Mouse (Mus musculus) c-Kit-positive CD71-negative TER-119-negative erythroid progenitor cells, embryonic 14.5 days (primary cell): ENCODE results near the gene Fas.

ENCODE experiments used
- DNase-seq: peaks from one replicate; pipeline ENCODE4 v3.0.0-alpha.2; 2013; ENCODE audit warnings: low read depth

Fas gene

GRCm38 (mm10) chr19:34284383-34284782, 6.1 kb upstream of the Fas start:
- DNase-seq = no peak

- no peak for DNase-seq
These were observed 5.6 kb upstream of the Fas start for GRCm38 (mm10) chr19:34284826-34285225.

- DNase-seq = no peak
These were observed 3.2 kb upstream of the Fas start for GRCm38 (mm10) chr19:34287221-34287620.

GRCm38 (mm10) chr19:34287656-34288415, 2.6 kb upstream of the Fas start:
- no peak for DNase-seq

GRCm38 (mm10) chr19:34288696-34289095, 1.8 kb upstream of the Fas start:
- no peak for DNase-seq

GRCm38 (mm10) chr19:34290872-34291341, 441 bp downstream of the Fas start:
- no peak for DNase-seq

- no peak for DNase-seq
These were observed 913 bp downstream of the Fas start for GRCm38 (mm10) chr19:34291379-34291778.

GRCm38 (mm10) chr19:34291956-34292355, 1.5 kb downstream of the Fas start:
- no peak for DNase-seq

GRCm38 (mm10) chr19:34292701-34293100, 2.2 kb downstream of the Fas start:
- no peak for DNase-seq

- DNase-seq = no peak
These were observed 3.0 kb downstream of the Fas start for GRCm38 (mm10) chr19:34293376-34293947.

- no peak for DNase-seq
These were observed 5.0 kb downstream of the Fas start for GRCm38 (mm10) chr19:34295442-34295841.

GRCm38 (mm10) chr19:34298531-34298930, 8.1 kb downstream of the Fas start:
- DNase-seq = no peak

- DNase-seq = no peak
These were observed 8.8 kb downstream of the Fas start for GRCm38 (mm10) chr19:34299229-34299628.

- DNase-seq = no peak
These were observed 10.0 kb downstream of the Fas start for GRCm38 (mm10) chr19:34300430-34300829.

GRCm38 (mm10) chr19:34304917-34305316, 14.5 kb downstream of the Fas start:
- no peak for DNase-seq

GRCm38 (mm10) chr19:34306794-34307193, 16.3 kb downstream of the Fas start:
- no peak for DNase-seq

- DNase-seq = no peak
These were observed 21.8 kb downstream of the Fas start for GRCm38 (mm10) chr19:34312151-34312728.

GRCm38 (mm10) chr19:34328051-34328450, 37.6 kb downstream of the Fas start:
- no peak for DNase-seq

- DNase-seq = peak; percentile 50
These were observed 43.8 kb downstream of the Fas start for GRCm38 (mm10) chr19:34334300-34334699.

- DNase-seq = no peak
These were observed 54.2 kb downstream of the Fas start for GRCm38 (mm10) chr19:34344702-34345101.

GRCm38 (mm10) chr19:34345616-34346267, 55.3 kb downstream of the Fas start:
- no peak for DNase-seq

GRCm38 (mm10) chr19:34353291-34353805, 62.9 kb downstream of the Fas start:
- no peak for DNase-seq

GRCm38 (mm10) chr19:34362639-34363038, 72.2 kb downstream of the Fas start:
- no peak for DNase-seq
